Mouse (Mus musculus) heart, embryonic 11.5 days (tissue): ENCODE measurements around the gene Kif1c. TPM values are rescaled to one million over a fixed set of nuclear protein-coding genes. Genes with fewer than 3 reads are reported as not detected.

Experiments
- ATAC-seq: fragments of 200-750 bp; cut with Nextera tagmentation; replicated peaks from 2 replicates; pipeline ENCODE4 v1.8.0; 2017; ENCODE audit warnings: moderate library complexity; ENCODE audit not compliant: insufficient number of reproducible peaks, low FRiP score, low TSS enrichment
- H3K27ac ChIP-seq: fragments of 300-500 bp; sonication (generic); 2 replicates; pipeline ENCODE4 v1.5.1; 2014; ENCODE audit warnings: mild to moderate bottlenecking, low read depth, low read length
- H3K27me3 ChIP-seq: fragments of 300-500 bp; sonication (generic); 2 replicates; pipeline ENCODE4 v1.6.1; 2014; ENCODE audit warnings: mild to moderate bottlenecking, low read length, mixed read lengths; ENCODE audit not compliant: control insufficient read depth, insufficient read depth
- H3K36me3 ChIP-seq: fragments of 300-500 bp; sonication (generic); 2 replicates; pipeline ENCODE4 v1.6.1; 2014; ENCODE audit warnings: mild to moderate bottlenecking, low read length, moderate library complexity, mixed read lengths; ENCODE audit not compliant: control insufficient read depth, insufficient read depth
- H3K4me1 ChIP-seq: fragments of 300-500 bp; sonication (generic); 2 replicates; pipeline ENCODE4 v1.6.1; 2014; ENCODE audit warnings: low read length; ENCODE audit not compliant: control insufficient read depth, insufficient read depth
- H3K4me2 ChIP-seq: fragments of 300-500 bp; sonication (generic); 2 replicates; pipeline ENCODE4 v1.6.1; 2014; ENCODE audit warnings: mild to moderate bottlenecking, moderate library complexity
- H3K4me3 ChIP-seq: fragments of 300-500 bp; sonication (generic); 2 replicates; pipeline ENCODE4 v1.5.1; 2014; ENCODE audit warnings: low read depth, low read length
- H3K9ac ChIP-seq: fragments of 300-500 bp; sonication (generic); 2 replicates; pipeline ENCODE4 v1.6.1; 2014; ENCODE audit warnings: mild to moderate bottlenecking, low read depth, low read length, moderate library complexity
- H3K9me3 ChIP-seq: fragments of 300-500 bp; sonication (generic); replicated peaks from 2 replicates; pipeline ENCODE4 v1.6.1; 2016; ENCODE audit warnings: low read length; ENCODE audit not compliant: control insufficient read depth
- WGBS: fragments of 180-500 bp; shearing (Covaris S2); extraction: QIAGEN DNeasy Blood & Tissue Kit; methylation state at CpG from one replicate; pipeline ENCODE4 v1.1.7; 2014; ENCODE audit not compliant: insufficient replicate concordance; 5-methylcytosine and 5-hydroxymethylcytosine counted together
- polyA plus RNA-seq: library from polyadenylated mRNA; unstranded; fragments of >200 nt; fragmentation: Nextera tagmentation; extraction: Ambion mirVana; gene quantifications from 2 replicates; pipeline ENCODE4 v1.2.1, GENCODE M21; 2014

Gene Kif1c
- polyA plus RNA-seq, 1 experiment from 2014 or later, result 11.4 TPM

- ATAC-seq, result no peak
- H3K4me2 ChIP-seq, result no peak overlapping the region
- H3K9me3 ChIP-seq, result no peaks in the 10 kb centered on the region
- no peaks in the 10 kb centered on the region for H3K4me1 ChIP-seq
- H3K36me3 ChIP-seq, result peaks cover 4% of the 10 kb centered on the region
- no peaks in the 10 kb centered on the region for H3K27me3 ChIP-seq
- no peak overlapping the region for H3K4me3 ChIP-seq
- no peak overlapping the region for H3K9ac ChIP-seq
- 58% methylated on average over 5 of the region's 5 CpGs for WGBS
- no peak overlapping the region for H3K27ac ChIP-seq
These were observed 32.9 kb downstream of the Kif1c start for GRCm38 (mm10) chr11:70733256-70733655.

GRCm38 (mm10) chr11:70737749-70738148 is 37.4 kb downstream of the Kif1c start:
- no peak overlapping the region for H3K4me3 ChIP-seq
- 45% methylated on average over 5 of the region's 5 CpGs for WGBS
- ATAC-seq, result no peak

GRCm38 (mm10) chr11:70741603-70742002 is 41.3 kb downstream of the Kif1c start:
- Histone ChIP-seq H3K27ac (no peak overlapping the region), H3K27me3 (0 out of 2 replicates have a peak, but pooled peaks cover 3% of the 10 kb centered on the region), H3K4me2 (no peak overlapping the region), H3K4me1 (no peaks in the 10 kb centered on the region), H3K9me3 (no peaks in the 10 kb centered on the region), H3K36me3 (no peaks in the 10 kb centered on the region), H3K4me3 (no peak overlapping the region), H3K9ac (no peak overlapping the region)
- WGBS, result 83% methylated on average over 3 of the region's 3 CpGs
- ATAC-seq, result no peak

More at GRCm38 (mm10) chr11:70737749-70738148, 37.4 kb downstream of the Kif1c start:
- no peak overlapping the region for H3K9ac ChIP-seq
- no peaks in the 10 kb centered on the region for H3K36me3 ChIP-seq
- H3K27me3 ChIP-seq, result 0 out of 2 replicates have a peak, but pooled peaks cover 3% of the 10 kb centered on the region
- no peaks in the 10 kb centered on the region for H3K9me3 ChIP-seq
- H3K4me1 ChIP-seq, result no peaks in the 10 kb centered on the region
- H3K27ac ChIP-seq, result no peak overlapping the region
- H3K4me2 ChIP-seq, result no peak overlapping the region

GRCm38 (mm10) chr11:70742117-70742516 is 41.8 kb downstream of the Kif1c start:
- H3K27ac ChIP-seq, result no peak overlapping the region
- H3K27me3 ChIP-seq, result 0 out of 2 replicates have a peak, but pooled peaks cover 3% of the 10 kb centered on the region
- no peaks in the 10 kb centered on the region for H3K9me3 ChIP-seq
- no peak overlapping the region for H3K4me2 ChIP-seq
- no peaks in the 10 kb centered on the region for H3K36me3 ChIP-seq
- no peak overlapping the region for H3K4me3 ChIP-seq
- H3K4me1 ChIP-seq, result no peaks in the 10 kb centered on the region
- no peak overlapping the region for H3K9ac ChIP-seq
- no peak for ATAC-seq
- WGBS, result 84% methylated on average over 7 of the region's 7 CpGs

- H3K27ac ChIP-seq, result no peak overlapping the region
- H3K4me2 ChIP-seq, result no peak overlapping the region
- ATAC-seq, result no peak
- no peaks in the 10 kb centered on the region for H3K36me3 ChIP-seq
- WGBS, result 76% methylated on average over 12 of the region's 12 CpGs
- H3K4me1 ChIP-seq, result no peaks in the 10 kb centered on the region
- H3K9me3 ChIP-seq, result no peaks in the 10 kb centered on the region
- H3K4me3 ChIP-seq, result no peak overlapping the region
- no peak overlapping the region for H3K9ac ChIP-seq
- 0 out of 2 replicates have a peak, but pooled peaks cover 3% of the 10 kb centered on the region for H3K27me3 ChIP-seq
These were observed 42.5 kb downstream of the Kif1c start for GRCm38 (mm10) chr11:70742581-70743459.

GRCm38 (mm10) chr11:70745636-70746035 is 45.3 kb downstream of the Kif1c start:
- Histone ChIP-seq H3K27me3 (no peaks in the 10 kb centered on the region), H3K4me1 (no peaks in the 10 kb centered on the region), H3K27ac (no peak overlapping the region), H3K9ac (no peak overlapping the region), H3K9me3 (no peaks in the 10 kb centered on the region), H3K4me3 (no peak overlapping the region), H3K4me2 (no peak overlapping the region), H3K36me3 (no peaks in the 10 kb centered on the region)
- ATAC-seq, result no peak
- 66% methylated on average over 7 of the region's 7 CpGs for WGBS

- WGBS, result 79% methylated on average over 4 of the region's 4 CpGs
- H3K4me1 ChIP-seq, result no peaks in the 10 kb centered on the region
- H3K9me3 ChIP-seq, result no peaks in the 10 kb centered on the region
These were observed 47.7 kb downstream of the Kif1c start for GRCm38 (mm10) chr11:70747876-70748545.

GRCm38 (mm10) chr11:70752337-70753017 is 52.1 kb downstream of the Kif1c start:
- WGBS, result 69% methylated on average over 4 of the region's 4 CpGs
- H3K27me3 ChIP-seq, result 0 out of 2 replicates have a peak, but pooled peaks cover 2% of the 10 kb centered on the region
- no peak for ATAC-seq

More at GRCm38 (mm10) chr11:70747876-70748545, 47.7 kb downstream of the Kif1c start:
- ATAC-seq, result no peak
- H3K9ac ChIP-seq, result no peak overlapping the region
- H3K4me3 ChIP-seq, result no peak overlapping the region
- H3K27me3 ChIP-seq, result no peaks in the 10 kb centered on the region
- no peak overlapping the region for H3K27ac ChIP-seq
- no peaks in the 10 kb centered on the region for H3K36me3 ChIP-seq
- no peak overlapping the region for H3K4me2 ChIP-seq

More at GRCm38 (mm10) chr11:70752337-70753017, 52.1 kb downstream of the Kif1c start:
- H3K4me3 ChIP-seq, result no peak overlapping the region
- H3K4me2 ChIP-seq, result no peak overlapping the region
- H3K27ac ChIP-seq, result no peak overlapping the region
- H3K9me3 ChIP-seq, result no peaks in the 10 kb centered on the region
- H3K36me3 ChIP-seq, result no peaks in the 10 kb centered on the region
- no peak overlapping the region for H3K9ac ChIP-seq
- no peaks in the 10 kb centered on the region for H3K4me1 ChIP-seq
